Mouse (Mus musculus): ENCODE measurements at regions not wholly inside any gene's neighbourhood (a gene's known extent, or its start where the extent isn't known, plus 50 kb on each side); places are given as distances from the start of the nearest gene placed in this dataset.

DNA sequence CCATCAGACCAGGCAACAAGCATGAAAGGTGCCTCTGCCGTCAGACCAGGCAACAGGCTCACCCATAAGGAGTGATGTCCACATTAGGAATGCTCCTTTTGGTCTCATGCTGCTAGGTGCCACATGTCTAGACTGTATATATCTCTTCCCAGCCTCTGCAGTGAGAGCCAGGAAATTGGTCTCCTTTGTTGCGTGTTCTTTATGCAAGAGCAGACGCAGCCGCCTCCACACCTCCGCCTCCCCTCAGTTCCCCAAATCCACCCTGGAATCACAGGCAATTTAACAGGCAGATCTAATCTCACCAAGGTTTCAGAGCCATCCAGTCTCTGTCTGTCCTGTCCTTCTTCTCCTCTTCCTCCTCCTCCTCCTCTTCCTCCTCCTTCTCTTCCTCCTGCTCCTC is 207.0 kb downstream of the CK137956 start:
- no peak for ATAC-seq (replicated peaks; ENCODE audit: poor library complexity)

DNA sequence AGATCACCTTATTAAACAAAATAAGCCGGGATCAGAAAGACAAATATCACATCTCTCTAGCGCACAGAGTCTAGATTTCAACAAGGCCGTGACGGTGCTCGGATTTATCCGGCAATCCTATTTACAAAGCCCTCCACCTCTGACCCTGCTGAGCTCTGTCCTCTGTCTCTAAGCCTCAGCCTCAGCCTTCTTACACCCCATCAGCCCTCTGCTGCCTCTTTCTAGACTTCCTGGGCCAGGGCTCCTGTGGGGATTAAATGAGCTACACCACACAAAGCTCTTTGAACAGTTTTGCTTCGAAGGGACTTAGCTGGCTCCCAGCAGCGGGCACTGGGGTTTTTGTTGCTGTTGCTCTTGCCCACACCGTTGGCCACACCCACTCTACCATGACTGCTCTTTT is 211.8 kb downstream of the CK137956 start:
- ATAC-seq (replicated peaks; ENCODE audit: poor library complexity) = no peak

DNA sequence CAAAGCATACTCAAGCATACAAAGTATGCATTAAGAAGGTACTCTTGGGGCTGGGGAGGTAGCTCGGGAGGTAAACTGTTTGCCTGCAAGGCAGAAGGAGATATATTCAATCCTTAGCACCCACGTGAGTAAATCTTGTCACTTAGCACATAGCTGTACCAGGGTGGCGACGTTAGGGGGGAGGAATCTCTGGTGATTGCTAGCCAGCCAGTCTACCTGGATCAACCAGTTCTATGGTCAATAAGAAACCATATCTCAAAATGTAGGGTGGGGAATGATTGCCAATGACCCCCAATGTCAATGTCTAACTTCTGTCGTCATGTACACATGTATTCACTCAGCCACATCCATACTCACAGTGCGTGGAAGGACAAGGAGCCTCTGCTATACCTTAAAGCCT is 214.5 kb downstream of the CK137956 start:
- no peak for ATAC-seq (replicated peaks; ENCODE audit: poor library complexity)

DNA sequence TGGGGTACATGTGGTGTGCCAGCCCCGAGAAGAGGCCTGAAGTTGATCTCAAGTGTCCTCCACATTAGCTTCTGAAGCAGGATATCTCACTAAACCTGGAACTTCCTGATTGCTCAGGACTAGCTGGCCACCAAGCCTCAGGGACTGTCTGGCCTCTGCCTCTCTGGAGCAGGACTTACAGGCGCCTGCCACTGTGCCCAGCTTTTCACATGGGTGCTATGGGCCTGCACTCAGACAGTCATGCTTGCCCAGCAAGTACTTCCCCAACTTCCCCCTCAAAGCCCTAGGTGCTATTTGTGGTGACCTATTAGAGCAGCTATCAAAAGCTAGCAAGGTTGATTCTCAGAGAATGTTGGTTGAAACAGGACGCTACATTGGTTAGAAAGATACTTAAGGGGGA is 220.0 kb downstream of the CK137956 start:
- ATAC-seq (replicated peaks; ENCODE audit: poor library complexity) = no peak

DNA sequence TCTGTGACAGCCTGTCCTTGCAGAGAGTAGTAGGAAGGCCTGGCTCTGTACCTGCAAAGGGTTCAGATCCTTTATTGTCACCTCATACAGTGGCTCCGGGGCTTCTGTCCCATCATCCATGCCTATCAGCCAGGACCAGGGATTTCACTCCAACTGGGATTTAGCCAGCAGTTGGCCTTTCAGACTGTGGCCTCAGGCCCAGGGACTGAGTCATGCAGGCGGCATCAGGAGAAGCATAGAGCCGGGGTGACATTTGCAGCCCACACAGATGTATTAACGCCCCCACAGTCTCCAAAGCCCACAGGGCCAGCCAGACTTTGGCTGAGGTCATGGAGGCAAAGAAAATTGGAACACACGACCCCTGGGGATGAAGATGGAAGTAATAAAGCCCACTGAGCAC is 222.9 kb downstream of the CK137956 start:
- ATAC-seq (replicated peaks; ENCODE audit: poor library complexity) = no peak

DNA sequence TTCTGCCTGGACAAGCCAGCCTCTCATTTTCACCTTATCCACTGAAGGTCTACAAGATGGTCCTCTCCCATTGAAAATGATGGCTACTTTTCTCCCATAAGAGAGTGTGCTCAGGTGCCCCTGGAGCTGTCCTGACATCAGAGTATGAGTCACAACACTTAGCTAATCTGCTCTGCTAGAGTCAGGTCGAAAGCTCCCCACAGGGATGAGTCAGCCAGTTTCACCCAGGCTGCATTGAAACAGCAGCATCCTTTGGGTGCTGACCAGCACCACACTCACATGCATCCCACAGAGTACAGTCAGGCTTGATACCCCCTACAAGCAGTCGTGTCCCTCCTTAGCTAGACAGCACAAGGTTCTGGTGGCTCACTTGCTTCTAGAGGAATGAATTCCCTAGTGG is 234.0 kb downstream of the CK137956 start:
- ATAC-seq (replicated peaks; ENCODE audit: poor library complexity) = no peak

DNA sequence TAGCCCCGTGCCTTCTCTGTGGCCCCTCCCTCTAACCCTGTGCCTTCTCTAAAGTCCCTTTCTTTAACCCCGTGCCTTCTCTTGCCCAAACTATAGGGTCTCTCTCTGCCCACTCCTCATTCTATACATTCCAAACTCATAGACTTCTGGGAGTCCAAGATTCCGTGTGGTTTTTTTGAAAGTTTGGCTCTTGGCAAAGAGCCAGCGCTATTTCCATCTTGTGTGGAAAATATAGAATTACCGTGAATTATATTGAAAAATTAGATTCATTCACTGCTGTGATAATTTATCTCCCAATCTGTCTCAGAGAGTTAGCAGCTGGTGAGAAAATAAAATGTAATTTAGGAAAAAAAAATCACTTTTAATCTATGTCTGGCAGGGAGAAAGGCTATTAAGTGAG is 234.6 kb downstream of the CK137956 start:
- no peak for ATAC-seq (replicated peaks; ENCODE audit: poor library complexity)

DNA sequence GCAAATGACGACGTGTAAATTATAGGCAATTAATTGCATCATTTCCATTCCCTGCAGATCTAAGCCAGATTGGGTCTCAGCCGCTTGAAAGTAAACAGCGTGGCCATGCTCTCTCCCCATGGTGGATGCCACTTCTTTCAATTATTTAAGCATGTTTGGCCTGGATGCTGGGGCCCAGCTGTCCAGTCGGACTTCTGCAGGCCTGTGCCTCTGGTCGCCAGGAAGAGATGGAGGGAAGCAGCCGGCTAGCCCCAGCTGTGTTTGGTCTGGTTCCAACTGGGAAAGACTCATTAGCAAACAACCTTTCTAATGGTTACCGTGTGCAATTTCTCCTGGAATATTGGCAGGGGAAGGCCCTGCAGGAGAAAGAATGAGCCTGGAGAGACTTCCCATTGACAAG is 236.1 kb downstream of the CK137956 start:
- no peak for ATAC-seq (replicated peaks; ENCODE audit: poor library complexity)

DNA sequence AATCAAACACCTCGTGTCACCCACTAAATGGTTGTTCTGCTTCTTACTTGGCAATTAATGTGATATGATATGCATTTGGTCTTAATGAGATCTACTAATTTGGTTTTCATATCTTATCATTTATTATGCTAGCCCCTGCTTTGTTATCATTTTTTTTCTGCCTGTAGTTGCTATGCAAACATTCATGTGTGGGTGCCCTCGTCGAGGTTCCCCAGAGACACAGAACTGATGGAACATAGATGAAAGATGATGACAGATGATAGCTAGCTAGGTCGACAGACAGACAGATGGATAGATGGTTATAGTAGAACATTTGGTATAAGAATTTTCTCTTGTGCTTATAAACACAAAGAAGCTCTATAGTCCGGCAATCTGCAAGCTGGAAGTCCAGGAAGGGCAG is 252.1 kb downstream of the CK137956 start:
- no peak for ATAC-seq (replicated peaks; ENCODE audit: poor library complexity)

DNA sequence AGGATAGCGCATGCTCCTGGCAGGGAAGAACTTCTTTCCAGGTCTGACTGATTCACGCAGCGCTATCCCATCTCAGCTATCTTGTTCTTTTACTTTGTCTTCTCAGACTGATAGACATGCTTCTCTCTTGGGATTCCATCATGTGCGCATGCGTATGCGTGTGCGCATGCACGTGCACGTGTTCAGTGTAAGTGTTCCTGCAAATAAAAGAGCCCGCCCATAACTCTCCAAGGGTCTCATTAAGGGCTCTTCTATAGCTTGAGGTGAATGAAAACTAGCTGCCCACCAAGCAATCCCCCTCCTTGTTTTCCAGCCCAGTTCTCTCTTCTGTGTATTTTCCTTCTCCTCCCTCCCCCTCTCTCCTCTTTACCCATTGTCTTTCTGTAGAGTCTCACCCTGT is 258.5 kb downstream of the CK137956 start:
- ATAC-seq (replicated peaks; ENCODE audit: poor library complexity) = no peak

DNA sequence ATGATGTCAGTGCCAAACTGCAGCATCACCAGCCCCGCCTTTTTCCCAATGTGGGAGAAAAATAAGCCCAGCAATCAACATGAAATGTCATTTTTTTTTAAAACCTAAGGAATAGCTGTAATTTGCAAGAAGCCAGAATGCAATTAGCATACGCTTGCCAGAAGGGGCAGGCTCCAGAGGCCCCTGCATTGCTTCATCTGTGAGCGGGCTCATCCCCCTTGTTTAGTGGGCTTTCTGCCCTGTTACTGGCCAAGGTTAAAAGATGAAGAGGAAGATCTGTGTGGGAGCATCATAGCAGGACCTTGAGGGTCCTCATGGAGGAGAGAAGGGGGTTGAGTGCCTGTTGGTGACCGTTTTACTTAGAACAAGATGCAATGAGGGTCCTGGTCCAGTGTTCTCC is 259.9 kb downstream of the CK137956 start:
- ATAC-seq (replicated peaks; ENCODE audit: poor library complexity) = no peak

DNA sequence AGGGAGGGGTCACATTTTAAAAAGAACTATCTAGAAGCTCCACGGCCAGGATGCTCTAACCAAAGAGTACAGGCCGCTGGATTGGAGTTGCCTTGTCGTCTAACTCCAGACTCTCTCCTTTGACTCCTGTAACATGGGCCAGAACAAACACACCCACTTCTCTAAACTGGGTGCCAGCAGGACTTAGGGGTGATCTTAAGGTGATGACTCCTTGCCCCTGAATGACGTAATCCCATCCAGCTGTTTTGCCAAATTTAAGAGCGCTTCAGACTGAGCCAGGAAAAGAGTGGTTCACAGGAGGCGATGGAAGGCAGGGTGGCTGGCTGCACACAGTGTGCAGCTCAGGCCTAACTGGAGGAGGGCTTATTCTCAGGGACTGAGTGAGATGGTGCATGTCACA is 261.0 kb downstream of the CK137956 start:
- no peak for ATAC-seq (replicated peaks; ENCODE audit: poor library complexity)

DNA sequence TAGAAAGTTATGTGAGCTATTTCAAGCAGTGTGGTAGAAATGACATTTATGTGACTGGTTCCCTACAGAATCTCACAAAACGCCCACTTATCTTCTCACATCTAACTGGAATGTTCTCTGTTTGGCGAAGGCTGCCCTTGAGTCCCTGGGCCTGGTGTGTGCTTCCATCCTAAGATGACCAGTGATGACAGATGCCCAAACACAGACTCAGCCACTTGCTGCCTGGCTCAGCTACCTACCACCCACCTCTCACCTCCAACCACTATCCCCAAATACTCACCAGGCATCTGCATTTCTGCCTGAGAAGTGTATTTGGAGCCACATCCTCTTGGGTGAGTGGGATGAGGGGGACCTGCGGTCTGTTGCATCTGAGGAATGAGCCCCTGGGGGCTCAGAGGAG is 262.6 kb downstream of the CK137956 start:
- ATAC-seq (replicated peaks; ENCODE audit: poor library complexity) = no peak

DNA sequence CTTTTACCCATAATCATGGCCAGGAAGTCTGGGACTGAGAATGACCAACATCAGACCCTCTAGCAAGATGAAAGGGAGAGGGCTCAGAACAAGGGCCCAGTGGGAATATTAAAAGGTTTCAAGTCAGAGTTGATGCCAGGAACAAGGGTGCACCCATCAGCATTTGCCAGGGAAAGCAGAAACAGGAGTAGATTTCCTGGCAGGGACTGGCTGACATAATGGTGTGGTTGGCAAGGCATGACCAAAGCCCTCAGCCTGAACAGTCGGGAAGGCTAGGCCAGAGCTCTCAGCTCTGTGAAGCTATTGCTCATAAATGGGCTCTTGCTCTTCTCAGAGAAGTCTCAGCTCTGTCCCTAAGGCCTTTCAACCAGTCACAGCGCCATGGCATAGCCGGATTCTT is 263.6 kb downstream of the CK137956 start:
- ATAC-seq (replicated peaks; ENCODE audit: poor library complexity) = no peak

DNA sequence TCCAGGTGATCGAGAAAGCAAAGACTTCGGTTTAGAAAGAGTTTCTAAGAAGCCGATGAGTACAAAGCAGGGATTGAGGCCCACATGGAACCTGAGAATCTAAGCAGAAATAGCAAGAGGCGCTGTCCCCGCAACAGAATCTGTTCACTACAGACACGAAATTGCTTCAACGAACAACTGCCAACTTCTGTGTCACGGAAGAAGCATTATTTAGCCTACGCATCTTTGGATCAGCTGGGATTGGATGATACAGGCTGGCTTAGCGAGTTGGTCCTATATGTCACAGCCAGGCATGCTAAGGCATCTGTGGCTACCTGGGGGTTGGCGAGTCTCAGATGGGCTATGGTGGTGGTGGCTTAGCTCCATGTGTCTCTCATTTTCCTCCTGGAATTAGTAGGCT is 269.1 kb downstream of the CK137956 start:
- ATAC-seq (replicated peaks; ENCODE audit: poor library complexity) = no peak

DNA sequence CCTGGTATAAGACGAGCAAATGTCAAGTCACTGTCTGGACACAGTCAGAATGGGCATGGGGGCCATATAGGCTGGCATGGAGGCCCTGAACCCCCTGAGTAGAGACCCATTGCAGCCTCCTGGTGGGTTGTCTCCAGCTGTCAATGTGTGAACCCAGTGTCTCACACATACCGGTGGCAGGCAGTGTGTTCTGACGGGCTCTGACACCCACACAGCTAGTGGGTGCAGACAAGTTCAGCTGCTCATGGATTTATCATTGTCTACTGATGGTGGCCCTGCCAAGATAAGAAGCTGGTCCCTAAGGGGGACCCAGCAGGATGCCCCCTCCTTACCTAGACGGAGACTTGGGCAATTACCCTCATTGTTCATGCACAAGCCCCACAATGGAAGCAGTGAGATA is 280.8 kb downstream of the CK137956 start:
- no peak for ATAC-seq (replicated peaks; ENCODE audit: poor library complexity)

DNA sequence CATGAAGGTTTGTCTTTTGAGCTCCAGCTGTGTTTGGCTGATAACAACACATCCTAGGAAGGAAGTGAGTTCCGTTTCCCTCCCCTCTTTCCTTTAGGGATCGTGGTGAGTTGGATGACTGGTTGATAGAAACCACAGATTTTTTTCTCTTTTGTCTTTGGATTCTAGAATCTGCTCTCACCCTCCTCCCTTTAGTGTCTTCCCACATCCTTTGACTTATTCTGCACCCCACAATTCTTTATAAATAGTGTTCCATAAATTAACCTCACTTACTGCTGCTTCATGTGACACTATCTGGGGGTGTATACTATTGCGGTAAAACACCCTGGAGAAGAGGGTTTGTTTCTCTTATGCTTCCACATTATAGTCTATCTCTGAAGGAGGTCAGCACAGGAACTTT is 285.7 kb downstream of the CK137956 start:
- no peak for ATAC-seq (replicated peaks; ENCODE audit: poor library complexity)

DNA sequence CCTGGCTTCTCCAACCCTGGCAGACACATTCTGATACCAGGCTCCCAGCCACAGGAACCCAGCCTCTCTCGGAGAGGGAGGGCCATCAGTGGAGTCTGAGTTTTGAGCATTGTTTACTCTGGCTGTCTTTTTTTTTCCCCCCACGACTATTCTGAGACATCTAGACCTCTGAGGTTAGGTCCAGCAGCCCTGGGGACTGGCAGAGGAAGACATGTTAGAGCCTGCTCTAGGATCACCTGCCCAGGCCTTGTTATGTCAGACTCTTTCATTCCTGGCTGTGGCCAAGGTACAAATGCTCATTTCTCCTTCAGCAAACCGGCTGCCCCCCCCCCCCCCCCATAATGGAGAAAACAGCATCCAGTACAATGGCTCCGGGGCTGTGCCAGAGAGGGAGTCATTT is 291.4 kb downstream of the CK137956 start:
- no peak for ATAC-seq (replicated peaks; ENCODE audit: poor library complexity)

DNA sequence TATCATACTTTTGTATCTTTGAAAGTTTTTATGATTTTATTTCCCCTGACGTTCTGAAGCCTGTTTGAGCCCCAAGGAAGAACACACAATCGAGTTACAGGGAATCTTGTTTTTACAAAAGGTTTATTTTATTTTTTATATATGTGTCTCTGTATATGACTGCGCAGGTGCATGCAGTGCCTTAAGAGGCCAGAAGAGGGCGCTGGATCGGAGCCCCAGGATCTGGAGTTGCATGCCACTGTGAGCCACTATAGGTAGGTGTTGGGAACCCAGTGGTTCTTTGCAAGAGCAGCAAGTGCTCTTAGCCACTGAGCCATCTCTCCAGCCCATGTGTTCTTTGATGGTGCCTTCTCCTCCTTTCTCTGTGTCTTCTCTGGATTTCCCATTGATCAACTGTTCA is 292.3 kb downstream of the CK137956 start:
- no peak for ATAC-seq (replicated peaks; ENCODE audit: poor library complexity)

DNA sequence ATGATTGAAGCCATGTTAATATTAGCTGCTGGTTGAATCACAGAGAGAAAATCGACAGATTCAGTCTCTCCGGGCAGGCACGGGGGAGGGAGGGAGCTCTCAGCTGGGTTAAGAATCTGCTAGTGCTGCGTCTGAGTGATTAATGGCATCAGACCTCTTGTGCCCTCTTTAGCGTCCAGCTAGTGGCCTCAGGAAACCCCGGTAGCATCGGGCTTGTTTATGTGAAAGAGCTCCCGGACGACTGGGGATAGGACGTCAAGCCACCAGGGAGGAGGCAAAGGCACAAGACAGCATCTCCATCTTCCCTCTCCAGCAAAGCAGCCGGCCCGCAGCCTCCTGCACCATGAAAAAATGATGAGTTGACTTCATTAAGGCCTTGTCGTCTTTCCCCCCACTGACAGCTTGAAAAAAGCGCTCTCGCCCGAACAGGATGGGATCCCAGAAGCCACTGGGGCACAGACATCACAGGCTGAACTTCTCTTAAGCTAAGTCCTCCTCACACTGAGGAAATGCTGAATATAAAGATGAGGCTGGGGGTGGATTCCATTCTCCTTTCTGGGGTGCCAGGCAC is 294.9 kb downstream of the CK137956 start:
- ATAC-seq (replicated peaks; ENCODE audit: poor library complexity) = no peak

DNA sequence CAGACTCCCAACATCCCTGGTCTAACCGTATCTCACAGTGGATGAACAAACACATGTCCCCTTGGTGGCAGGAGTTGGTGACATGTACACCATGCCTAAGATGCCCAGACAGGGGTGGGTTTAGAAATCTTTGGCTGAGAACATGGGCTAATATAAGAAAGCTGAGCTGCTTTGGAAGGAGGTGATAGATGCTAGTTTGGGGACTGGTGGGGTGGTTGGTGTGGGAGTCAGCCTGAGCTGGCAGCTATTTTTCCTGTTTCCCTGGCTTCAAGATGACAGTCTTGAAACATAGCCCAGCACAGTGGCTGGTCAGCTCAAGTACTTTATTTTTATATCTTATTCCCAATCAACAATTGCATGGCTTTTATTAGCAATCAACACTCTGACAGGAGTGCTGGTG is 302.0 kb upstream of the Gjb5 start:
- no peak for ATAC-seq (replicated peaks; ENCODE audit: poor library complexity)

DNA sequence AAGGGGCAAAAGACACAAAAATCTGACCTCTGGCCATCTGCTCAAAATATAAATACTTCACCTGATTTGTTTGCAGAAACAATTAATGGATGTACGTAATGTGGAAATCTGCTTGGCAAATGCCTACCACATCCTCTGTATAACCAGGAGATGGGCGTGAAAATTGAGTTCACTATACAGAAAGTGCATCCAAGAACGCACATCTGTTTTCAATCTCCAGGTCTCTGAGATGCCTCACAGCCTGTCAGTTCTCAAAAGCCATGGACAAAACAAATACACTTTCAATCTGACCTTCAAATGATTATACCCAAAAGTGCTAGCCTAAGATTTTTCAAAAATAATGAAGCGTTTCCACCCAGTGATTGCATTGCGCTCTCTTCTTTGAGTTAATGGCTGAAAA is 293.6 kb upstream of the Gjb5 start:
- ATAC-seq (replicated peaks; ENCODE audit: poor library complexity) = no peak

DNA sequence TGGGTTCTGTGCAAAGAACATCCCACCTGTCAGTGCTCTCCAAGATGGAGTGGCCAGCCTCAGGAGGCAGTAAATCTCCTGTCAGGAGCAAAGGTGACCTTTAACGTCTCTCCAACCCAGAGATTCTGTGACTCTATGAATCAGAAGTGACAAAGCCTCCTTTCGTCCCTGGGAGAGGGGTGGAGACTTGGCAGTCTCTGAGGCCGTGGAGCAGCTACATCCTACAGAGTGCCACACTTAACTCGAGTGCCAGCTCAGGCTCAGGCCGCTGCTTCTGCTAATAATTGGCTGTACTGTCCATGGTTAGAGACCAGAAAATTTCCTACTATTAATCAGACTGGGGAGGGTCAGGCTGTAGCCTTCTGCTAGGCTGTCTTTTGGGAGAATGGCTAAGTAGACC is 290.0 kb upstream of the Gjb5 start:
- ATAC-seq (replicated peaks; ENCODE audit: poor library complexity) = no peak

DNA sequence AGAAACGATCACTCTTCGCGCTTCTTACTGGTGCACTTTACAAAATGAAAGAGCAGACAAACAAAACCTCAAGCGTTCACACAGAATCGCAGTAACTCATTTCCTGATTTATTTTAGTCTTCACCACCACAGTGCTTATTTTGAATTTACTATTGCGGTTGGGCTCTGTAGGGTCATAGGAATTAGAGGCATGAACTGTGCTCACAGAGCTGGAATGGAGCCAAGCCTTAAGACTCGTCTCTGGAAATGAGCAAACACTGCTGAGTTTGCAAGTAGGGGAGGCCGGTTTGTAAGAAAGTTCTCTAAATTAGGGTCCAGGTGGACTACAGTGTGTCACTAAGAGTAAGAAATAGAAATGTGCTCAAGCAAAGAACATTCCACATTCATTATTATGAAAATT is 289.2 kb upstream of the Gjb5 start:
- ATAC-seq (replicated peaks; ENCODE audit: poor library complexity) = no peak

Measured in megakaryocyte progenitor cell, adult 5-6 weeks (primary cell).